Mouse (Mus musculus) MEL (cell line): ENCODE results near the gene LTO1. TPM values are rescaled to one million over a fixed set of nuclear protein-coding genes. Genes with fewer than 3 reads are reported as not detected.

Experiments
- DNase-seq: peaks from one replicate; pipeline ENCODE4 v3.0.0; 2011; ENCODE audit warnings: low read depth, low spot score
- H3K27ac ChIP-seq: 2 replicates; pipeline ENCODE4 v1.5.1; 2012; ENCODE audit warnings: low read depth, mild to moderate bottlenecking, control low read depth, low read length, moderate library complexity; ENCODE audit not compliant: control insufficient read depth
- H3K27me3 ChIP-seq, 2 experiments: fragments of 150-350 bp in 1 of 2; sonication (generic) in 1 of 2; 2 replicates each; pipeline ENCODE4 v1.6.1; 2012; ENCODE audit warnings: low read length in 2 of 2, mild to moderate bottlenecking in 2 of 2, improper control_type of control experiment in 1 of 2, moderate library complexity in 1 of 2; ENCODE audit not compliant: insufficient read depth in 2 of 2, control insufficient read depth in 1 of 2
- H3K36me3 ChIP-seq, 2 experiments: 2 replicates each; pipeline ENCODE4 v1.6.1; 2012 to 2014; ENCODE audit warnings: low read length in 2 of 2, improper control_type of control experiment in 1 of 2, inconsistent platforms in 1 of 2, mild to moderate bottlenecking in 1 of 2; ENCODE audit not compliant: insufficient read depth in 2 of 2, control insufficient read depth in 1 of 2
- H3K4me1 ChIP-seq, 2 experiments: fragments of 150-350 bp in 1 of 2; sonication (generic) in 1 of 2; 2 replicates each; pipeline ENCODE4 v1.6.1; 2012; ENCODE audit warnings: low read length in 2 of 2, improper control_type of control experiment in 1 of 2, mild to moderate bottlenecking in 1 of 2; ENCODE audit not compliant: insufficient read depth in 2 of 2, control insufficient read depth in 1 of 2
- H3K4me3 ChIP-seq, 2 experiments: fragments of 150-350 bp in 1 of 2; sonication (generic) in 1 of 2; 2 replicates each; pipeline ENCODE4 v1.5.1; 2012; ENCODE audit warnings: low read depth in 2 of 2, low read length in 2 of 2, mild to moderate bottlenecking in 2 of 2, moderate library complexity in 2 of 2, control low read depth in 1 of 2, improper control_type of control experiment in 1 of 2; ENCODE audit not compliant: control insufficient read depth in 1 of 2, insufficient read depth in 1 of 2
- H3K79me2 ChIP-seq: 2 replicates; pipeline ENCODE4 v1.6.1; 2012; ENCODE audit warnings: mild to moderate bottlenecking, low read length, moderate library complexity; ENCODE audit not compliant: control insufficient read depth, poor library complexity, insufficient read depth
- H3K9ac ChIP-seq: 2 replicates; pipeline ENCODE4 v1.6.1; 2012; ENCODE audit warnings: low read depth, mild to moderate bottlenecking, control low read depth, low read length, moderate library complexity; ENCODE audit not compliant: control insufficient read depth, poor library complexity, severe bottlenecking
- H3K9me3 ChIP-seq: fragments of 150-350 bp; sonication (generic); replicated peaks from 2 replicates; pipeline ENCODE4 v1.6.1; 2012; ENCODE audit warnings: mild to moderate bottlenecking, low read length, improper control_type of control experiment, moderate library complexity; ENCODE audit not compliant: insufficient read depth
- CHD1 ChIP-seq: IDR thresholded peaks from 2 replicates; pipeline ENCODE4 v1.6.1; 2012; ENCODE audit warnings: low read depth, mild to moderate bottlenecking, inconsistent platforms, low read length, improper control_type of control experiment
- CHD2 ChIP-seq: IDR thresholded peaks from 2 replicates; pipeline ENCODE4 v1.6.1; 2011; ENCODE audit warnings: low read length, improper control_type of control experiment
- EP300 ChIP-seq, 2 experiments: IDR thresholded peaks; 2 replicates each; pipeline ENCODE4 v1.6.1; 2011; ENCODE audit warnings: improper control_type of control experiment in 2 of 2, low read length in 2 of 2, low read depth in 1 of 2, mild to moderate bottlenecking in 1 of 2
- ETS1 ChIP-seq: IDR thresholded peaks from 2 replicates; pipeline ENCODE4 v1.6.1; 2012; ENCODE audit warnings: low read depth, mild to moderate bottlenecking, inconsistent platforms, low read length, improper control_type of control experiment, moderate library complexity
- GABPA ChIP-seq: IDR thresholded peaks from 2 replicates; pipeline ENCODE4 v1.6.1; 2012; ENCODE audit warnings: low read depth, mild to moderate bottlenecking, inconsistent platforms, low read length, improper control_type of control experiment, moderate library complexity
- HCFC1 ChIP-seq: IDR thresholded peaks from 2 replicates; pipeline ENCODE4 v1.6.1; 2012; ENCODE audit warnings: low read depth, mild to moderate bottlenecking, inconsistent platforms, low read length, improper control_type of control experiment, moderate library complexity
- JUND ChIP-seq: IDR thresholded peaks from 2 replicates; pipeline ENCODE4 v1.6.1; 2011; ENCODE audit warnings: low read depth, mild to moderate bottlenecking, improper control_type of control experiment, low read length
- MAFK ChIP-seq: IDR thresholded peaks from 2 replicates; pipeline ENCODE4 v1.6.1; 2011; ENCODE audit warnings: low read depth, mild to moderate bottlenecking, low read length, improper control_type of control experiment, borderline replicate concordance
- MAZ ChIP-seq: IDR thresholded peaks from 2 replicates; pipeline ENCODE4 v1.6.1; 2012; ENCODE audit warnings: low read depth, mild to moderate bottlenecking, inconsistent platforms, low read length, improper control_type of control experiment
- MXI1 ChIP-seq: IDR thresholded peaks from 2 replicates; pipeline ENCODE4 v1.6.1; 2011; ENCODE audit warnings: mild to moderate bottlenecking, low read depth, low read length, improper control_type of control experiment
- MYB ChIP-seq: IDR thresholded peaks from 2 replicates; pipeline ENCODE4 v1.6.1; 2011; ENCODE audit warnings: mild to moderate bottlenecking, low read depth, low read length, improper control_type of control experiment
- NELFE ChIP-seq: IDR thresholded peaks from 2 replicates; pipeline ENCODE4 v1.6.1; 2011; ENCODE audit warnings: low read depth, low read length, improper control_type of control experiment
- NRF1 ChIP-seq: IDR thresholded peaks from 2 replicates; pipeline ENCODE4 v1.6.1; 2014; ENCODE audit warnings: low read depth, mild to moderate bottlenecking, inconsistent platforms, low read length, improper control_type of control experiment, moderate library complexity; ENCODE audit not compliant: poor library complexity, insufficient read depth, severe bottlenecking
- POLR2A ChIP-seq, 2 experiments: IDR thresholded peaks; 2 replicates each; pipeline ENCODE4 v1.6.1; 2011 to 2012; ENCODE audit warnings: low read length in 2 of 2, mild to moderate bottlenecking in 2 of 2, control low read depth in 1 of 2, improper control_type of control experiment in 1 of 2, low read depth in 1 of 2, moderate library complexity in 1 of 2; ENCODE audit not compliant: control insufficient read depth in 1 of 2, insufficient read depth in 1 of 2, poor library complexity in 1 of 2
- POLR2AphosphoS2 ChIP-seq: IDR thresholded peaks from 2 replicates; pipeline ENCODE4 v1.6.1; 2011; ENCODE audit warnings: low read length, improper control_type of control experiment
- POLR2AphosphoS5 ChIP-seq: IDR thresholded peaks from 2 replicates; pipeline ENCODE4 v1.6.1; 2012; ENCODE audit warnings: low read depth, borderline replicate concordance, mild to moderate bottlenecking, inconsistent platforms, low read length, moderate library complexity, mixed read lengths
- RCOR1 ChIP-seq: IDR thresholded peaks from 2 replicates; pipeline ENCODE4 v1.6.1; 2012; ENCODE audit warnings: low read depth, mild to moderate bottlenecking, inconsistent platforms, low read length, improper control_type of control experiment
- TBP ChIP-seq: IDR thresholded peaks from 2 replicates; pipeline ENCODE4 v1.8.0; 2011; ENCODE audit warnings: low read depth, low read length, improper control_type of control experiment
- TCF12 ChIP-seq: IDR thresholded peaks from 2 replicates; pipeline ENCODE4 v1.6.1; 2014; ENCODE audit warnings: low read depth, mild to moderate bottlenecking, inconsistent platforms, low read length, improper control_type of control experiment, moderate library complexity
- UBTF ChIP-seq: IDR thresholded peaks from 2 replicates; pipeline ENCODE4 v1.6.1; 2012; ENCODE audit warnings: low read depth, mild to moderate bottlenecking, inconsistent platforms, low read length, improper control_type of control experiment, moderate library complexity, borderline replicate concordance; ENCODE audit not compliant: insufficient read depth
- USF1 ChIP-seq: IDR thresholded peaks from 2 replicates; pipeline ENCODE4 v1.6.1; 2014; ENCODE audit warnings: low read depth, mild to moderate bottlenecking, inconsistent platforms, low read length, improper control_type of control experiment, moderate library complexity
- USF2 ChIP-seq, 2 experiments: IDR thresholded peaks; 2 replicates each; pipeline ENCODE4 v1.6.1; 2011 to 2012; ENCODE audit warnings: improper control_type of control experiment in 2 of 2, low read length in 2 of 2, borderline replicate concordance in 1 of 2, inconsistent platforms in 1 of 2, low read depth in 1 of 2, mild to moderate bottlenecking in 1 of 2; ENCODE audit not compliant: insufficient read depth in 1 of 2
- ZMIZ1 ChIP-seq: IDR thresholded peaks from 2 replicates; pipeline ENCODE4 v1.6.1; 2012; ENCODE audit warnings: low read depth, mild to moderate bottlenecking, inconsistent platforms, low read length, improper control_type of control experiment, moderate library complexity
- ZNF384 ChIP-seq: IDR thresholded peaks from 2 replicates; pipeline ENCODE4 v1.6.1; 2012; ENCODE audit warnings: low read depth, mild to moderate bottlenecking, inconsistent platforms, low read length, improper control_type of control experiment
- polyA plus RNA-seq, 2 experiments: library from polyadenylated mRNA; stranded (reverse) in 1 of 2; unstranded in 1 of 2; fragments of >175 nt in 1 of 2; fragments of >200 nt in 1 of 2; gene quantifications; 2 replicates each; pipeline versions ENCODE4 v1.2.1 to v1.2.4; 2012; ENCODE audit warnings: low replicate concordance in 2 of 2, low read depth in 1 of 2; ENCODE audit not compliant: insufficient read length in 2 of 2, insufficient read depth in 1 of 2, missing spikeins in 1 of 2
- total RNA-seq: library from RNA; depleted of rRNA; stranded (reverse); fragments of 300-350 nt; gene quantifications from 2 replicates; pipeline ENCODE4 v1.2.3, GENCODE M21; 2012

Gene LTO1
- total and polyA plus RNA-seq, 3 experiments: 18.1 to 18.4 TPM; not detected in 1

- Histone ChIP-seq H3K36me3 (no peaks in the 10 kb centered on the region), H3K9ac (no peak overlapping the region), H3K27ac (no peak overlapping the region), H3K79me2 (no peaks in the 10 kb centered on the region), H3K4me1 (no peaks in the 10 kb centered on the region), H3K27me3 (no peaks in the 10 kb centered on the region), H3K9me3 (no peaks in the 10 kb centered on the region), H3K4me3 (no peak overlapping the region)
- no peak for DNase-seq
- TF ChIP-seq MYB (no peak), POLR2AphosphoS5 (no peak), ZMIZ1 (no peak), MXI1 (no peak), RCOR1 (no peak), ZNF384 (no peak), POLR2AphosphoS2 (no peak), CHD1 (no peak), NELFE (no peak), UBTF (no peak)
These were observed 41.7 kb upstream of the LTO1 start for GRCm38 (mm10) chr7:144873160-144873559.

- no peaks in the 10 kb centered on the region for H3K27me3 ChIP-seq
- H3K36me3 ChIP-seq: no peaks in the 10 kb centered on the region
- TF ChIP-seq GABPA: no peak
- TF ChIP-seq HCFC1: no peak
- TF ChIP-seq NELFE: no peak
- TF ChIP-seq MAZ: no peak
- TF ChIP-seq POLR2A (IDR thresholded peaks at IDR 0.05; ENCODE audit: control insufficient read depth in 1 of 2, insufficient read depth in 1 of 2, low read depth in 1 of 2, low read length in 2 of 2, poor library complexity in 1 of 2): no peak
- no peak for TF ChIP-seq USF2 (IDR thresholded peaks at IDR 0.05; ENCODE audit: borderline replicate concordance in 1 of 2, insufficient read depth in 1 of 2, low read depth in 1 of 2, low read length in 2 of 2)
- TF ChIP-seq USF1: no peak
- no peak for TF ChIP-seq ETS1
- no peak for TF ChIP-seq JUND
- no peak for TF ChIP-seq TCF12
- TF ChIP-seq CHD2: no peak
- TF ChIP-seq EP300 (IDR thresholded peaks at IDR 0.05; ENCODE audit: low read depth in 1 of 2, low read length in 2 of 2): no peak
- no peak for TF ChIP-seq MAFK
- TF ChIP-seq TBP: no peak
- no peak for TF ChIP-seq ZMIZ1
- TF ChIP-seq POLR2AphosphoS2: no peak
- TF ChIP-seq NRF1: no peak
- DNase-seq: no peak
- H3K79me2 ChIP-seq: no peaks in the 10 kb centered on the region
- no peak overlapping the region for H3K9ac ChIP-seq
- H3K9me3 ChIP-seq: no peaks in the 10 kb centered on the region
- H3K27ac ChIP-seq: no peak overlapping the region
- no peak overlapping the region for H3K4me3 ChIP-seq
- H3K4me1 ChIP-seq: no peaks in the 10 kb centered on the region
These were observed 40.7 kb upstream of the LTO1 start for GRCm38 (mm10) chr7:144874226-144874625.
